Mouse (Mus musculus): ENCODE data around the gene Sdf4. TPM values are rescaled to one million over a fixed set of nuclear protein-coding genes. Genes with fewer than 3 reads are reported as not detected.
A peak's percentile ranks its signal among the peaks of the same experiment; 100 is the strongest.

Gene Sdf4
- polyA plus RNA-seq, 1 experiment from 2014 or later = 125 TPM

GRCm38 (mm10) chr4:155991908-155992230, 803 bp upstream of the Sdf4 start:
- peak overlapping the region; percentile 99 for H3K4me2 ChIP-seq (ENCODE audit: low read length)
- no peaks in the 10 kb centered on the region for H3K9me3 ChIP-seq (ENCODE audit: control insufficient read depth, low read length)
- peak overlapping the region; percentile 81 for H3K9ac ChIP-seq (replicated peaks; ENCODE audit: low read depth, low read length)
- H3K36me3 ChIP-seq (ENCODE audit: control insufficient read depth, insufficient read depth) = no peaks in the 10 kb centered on the region
- WGBS = 29% methylated on average over 37 of the region's 37 CpGs
- peak overlapping the region; percentile 95 for H3K27ac ChIP-seq (ENCODE audit: low read length)
- ATAC-seq = peak; percentile 2; the same call in 1 of the 2 replicates
- H3K27me3 ChIP-seq (replicated peaks; ENCODE audit: control insufficient read depth, insufficient read depth, low read length) = no peaks in the 10 kb centered on the region
- peak overlapping the region; percentile 74 for H3K4me3 ChIP-seq (replicated peaks; ENCODE audit: low read length)
- H3K4me1 ChIP-seq (replicated peaks; ENCODE audit: control insufficient read depth, insufficient read depth, low read length) = peaks cover 22% of the 10 kb centered on the region

DNA sequence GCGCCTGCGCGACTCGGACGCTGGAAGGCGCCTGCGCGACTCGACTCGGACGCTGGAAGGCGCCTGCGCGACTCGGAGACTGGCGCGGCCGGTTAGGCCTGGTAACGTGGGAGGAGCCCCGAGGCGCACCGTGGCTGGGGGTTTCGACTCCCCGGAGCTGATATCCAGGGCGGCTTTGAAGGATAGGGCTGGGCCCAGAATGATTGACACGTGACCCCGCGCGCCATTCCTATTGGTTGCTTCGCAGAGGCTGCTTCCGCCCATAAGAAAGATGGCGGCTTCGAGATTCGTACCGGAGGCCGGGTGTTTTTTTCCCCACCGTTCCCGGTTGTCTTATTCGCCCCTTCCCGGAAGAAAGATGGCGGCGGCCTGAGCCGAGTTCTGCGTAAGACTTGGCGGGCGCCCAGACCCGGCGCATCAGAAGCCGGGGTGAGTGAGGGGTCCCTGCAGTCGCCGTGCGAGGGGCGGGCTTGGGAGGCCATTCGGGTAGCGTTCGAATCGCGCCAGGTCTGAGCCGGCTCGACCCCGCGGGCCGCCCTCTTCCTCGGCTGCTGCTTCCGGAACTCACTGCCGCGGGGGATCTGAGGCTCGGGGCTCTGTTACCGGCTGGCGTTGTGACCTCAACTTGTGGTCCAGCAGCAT, 355 bp downstream of the Sdf4 start:
- H3K9me3 ChIP-seq (ENCODE audit: control insufficient read depth, low read length) = no peaks in the 10 kb centered on the region
- peak overlapping the region; percentile 81 for H3K9ac ChIP-seq (replicated peaks; ENCODE audit: low read depth, low read length)
- peak; percentile 86 for ATAC-seq
- H3K4me2 ChIP-seq (ENCODE audit: low read length) = peak overlapping the region; percentile 68
- peak overlapping the region; percentile 61 for H3K4me3 ChIP-seq (replicated peaks; ENCODE audit: low read length)
- no peaks in the 10 kb centered on the region for H3K36me3 ChIP-seq (ENCODE audit: control insufficient read depth, insufficient read depth)
- peak overlapping the region; percentile 96 for H3K27ac ChIP-seq (ENCODE audit: low read length)
- under 1% methylated on average over 70 of the region's 70 CpGs for WGBS
- peaks cover 22% of the 10 kb centered on the region for H3K4me1 ChIP-seq (replicated peaks; ENCODE audit: control insufficient read depth, insufficient read depth, low read length)
- no peaks in the 10 kb centered on the region for H3K27me3 ChIP-seq (replicated peaks; ENCODE audit: control insufficient read depth, insufficient read depth, low read length)

GRCm38 (mm10) chr4:155993606-155994005, 934 bp downstream of the Sdf4 start:
- Histone ChIP-seq H3K4me1 (replicated peaks; ENCODE audit: control insufficient read depth, insufficient read depth, low read length) (peaks cover 22% of the 10 kb centered on the region), H3K36me3 (ENCODE audit: control insufficient read depth, insufficient read depth) (no peaks in the 10 kb centered on the region), H3K27ac (ENCODE audit: low read length) (peak overlapping the region; percentile 96), H3K27me3 (replicated peaks; ENCODE audit: control insufficient read depth, insufficient read depth, low read length) (no peaks in the 10 kb centered on the region), H3K4me3 (replicated peaks; ENCODE audit: low read length) (peak overlapping the region; percentile 61), H3K4me2 (ENCODE audit: low read length) (peak overlapping the region; percentile 68), H3K9me3 (ENCODE audit: control insufficient read depth, low read length) (no peaks in the 10 kb centered on the region), H3K9ac (replicated peaks; ENCODE audit: low read depth, low read length) (peak overlapping the region; percentile 81)
- no peak for ATAC-seq
- WGBS = 4% methylated on average over 15 of the region's 15 CpGs

GRCm38 (mm10) chr4:156004109-156004508, 11.4 kb downstream of the Sdf4 start:
- ATAC-seq = no peak
- Histone ChIP-seq H3K9ac (replicated peaks; ENCODE audit: low read depth, low read length) (no peak overlapping the region), H3K27me3 (replicated peaks; ENCODE audit: control insufficient read depth, insufficient read depth, low read length) (no peaks in the 10 kb centered on the region), H3K36me3 (ENCODE audit: control insufficient read depth, insufficient read depth) (peaks cover 60% of the 10 kb centered on the region), H3K4me2 (ENCODE audit: low read length) (no peak overlapping the region), H3K4me3 (replicated peaks; ENCODE audit: low read length) (no peak overlapping the region), H3K27ac (ENCODE audit: low read length) (no peak overlapping the region), H3K4me1 (replicated peaks; ENCODE audit: control insufficient read depth, insufficient read depth, low read length) (no peaks in the 10 kb centered on the region), H3K9me3 (ENCODE audit: control insufficient read depth, low read length) (no peaks in the 10 kb centered on the region)
- WGBS = 95% methylated on average over 3 of the region's 3 CpGs

- H3K4me3 ChIP-seq (replicated peaks; ENCODE audit: low read length) = no peak overlapping the region
- ATAC-seq = no peak
- 95% methylated on average over 4 of the region's 4 CpGs for WGBS
- H3K9ac ChIP-seq (replicated peaks; ENCODE audit: low read depth, low read length) = no peak overlapping the region
- H3K4me2 ChIP-seq (ENCODE audit: low read length) = no peak overlapping the region
- H3K36me3 ChIP-seq (ENCODE audit: control insufficient read depth, insufficient read depth) = peaks cover 52% of the 10 kb centered on the region
- H3K4me1 ChIP-seq (replicated peaks; ENCODE audit: control insufficient read depth, insufficient read depth, low read length) = no peaks in the 10 kb centered on the region
- no peaks in the 10 kb centered on the region for H3K27me3 ChIP-seq (replicated peaks; ENCODE audit: control insufficient read depth, insufficient read depth, low read length)
- no peak overlapping the region for H3K27ac ChIP-seq (ENCODE audit: low read length)
- H3K9me3 ChIP-seq (ENCODE audit: control insufficient read depth, low read length) = no peaks in the 10 kb centered on the region
These were observed 15.7 kb downstream of the Sdf4 start for GRCm38 (mm10) chr4:156008369-156008768.

- peaks cover 23% of the 10 kb centered on the region for H3K36me3 ChIP-seq (ENCODE audit: control insufficient read depth, insufficient read depth)
- H3K27ac ChIP-seq (ENCODE audit: low read length) = no peak within 1 kb of the TSS
- H3K27me3 ChIP-seq (replicated peaks; ENCODE audit: control insufficient read depth, insufficient read depth, low read length) = no peaks in the 10 kb centered on the region
- no peak within 1 kb of the TSS for H3K4me3 ChIP-seq (replicated peaks; ENCODE audit: low read length)
- ATAC-seq = no peak
- no peak within 1 kb of the TSS for H3K4me2 ChIP-seq (ENCODE audit: low read length)
- H3K4me1 ChIP-seq (replicated peaks; ENCODE audit: control insufficient read depth, insufficient read depth, low read length) = no peaks in the 10 kb centered on the region
- H3K9me3 ChIP-seq (ENCODE audit: control insufficient read depth, low read length) = no peaks in the 10 kb centered on the region
- WGBS = 86% methylated on average over 8 of the region's 8 CpGs
- no peak within 1 kb of the TSS for H3K9ac ChIP-seq (replicated peaks; ENCODE audit: low read depth, low read length)
These were observed 21.0 kb downstream of the Sdf4 start, which contains the start of gene Tnfrsf4 for GRCm38 (mm10) chr4:156013637-156014036. Gene Tnfrsf4, plus strand, starts transcription at chr4:156013843.

DNA sequence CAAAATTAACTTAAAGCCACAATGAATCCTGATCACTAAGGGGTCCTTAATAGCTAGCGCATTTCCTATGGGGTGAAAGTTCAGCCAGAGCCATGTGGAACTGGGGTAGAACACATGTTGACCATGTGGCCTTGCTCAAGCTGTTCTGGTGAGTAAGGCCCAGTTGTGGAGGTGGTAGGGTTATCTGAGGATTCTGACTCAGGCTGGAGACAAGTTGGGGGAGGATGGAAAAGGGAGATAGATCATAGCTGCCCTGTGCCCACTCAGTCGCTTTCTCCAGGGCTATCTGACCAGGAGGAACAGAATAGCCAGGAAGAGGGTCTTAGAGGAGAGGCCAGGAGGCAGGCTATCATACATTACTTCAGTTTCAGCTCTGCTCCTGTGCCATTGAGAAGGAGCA, 21.8 kb downstream of the Sdf4 start:
- no peak for ATAC-seq
- Histone ChIP-seq H3K27ac (ENCODE audit: low read length) (no peak overlapping the region), H3K36me3 (ENCODE audit: control insufficient read depth, insufficient read depth) (peaks cover 15% of the 10 kb centered on the region), H3K4me3 (replicated peaks; ENCODE audit: low read length) (no peak overlapping the region), H3K4me2 (ENCODE audit: low read length) (no peak overlapping the region), H3K9ac (replicated peaks; ENCODE audit: low read depth, low read length) (no peak overlapping the region), H3K9me3 (ENCODE audit: control insufficient read depth, low read length) (no peaks in the 10 kb centered on the region), H3K27me3 (replicated peaks; ENCODE audit: control insufficient read depth, insufficient read depth, low read length) (no peaks in the 10 kb centered on the region), H3K4me1 (replicated peaks; ENCODE audit: control insufficient read depth, insufficient read depth, low read length) (no peaks in the 10 kb centered on the region)
- 85% methylated on average over 2 of the region's 2 CpGs for WGBS

DNA sequence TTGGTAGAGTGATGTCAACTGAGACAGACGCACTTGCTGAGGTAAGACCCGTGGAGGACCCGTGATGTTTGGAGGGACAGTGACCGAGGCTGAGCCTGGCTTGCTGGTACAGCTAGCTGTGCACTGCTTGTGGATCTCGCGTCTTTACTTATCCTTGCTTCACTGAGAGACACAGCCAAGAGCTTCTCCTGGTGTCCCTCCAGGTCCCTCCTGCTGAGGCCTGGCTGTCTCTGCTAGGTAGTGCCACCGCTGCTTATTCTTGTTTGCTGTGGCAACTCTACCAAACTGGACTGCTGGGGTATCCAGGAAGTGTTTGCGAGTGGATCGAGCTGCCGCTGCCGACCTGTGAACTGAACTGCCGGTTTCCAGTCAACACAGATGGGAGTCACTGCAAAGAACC, 27.1 kb downstream of the Sdf4 start:
- Histone ChIP-seq H3K36me3 (ENCODE audit: control insufficient read depth, insufficient read depth) (no peaks in the 10 kb centered on the region), H3K9me3 (ENCODE audit: control insufficient read depth, low read length) (no peaks in the 10 kb centered on the region), H3K27me3 (replicated peaks; ENCODE audit: control insufficient read depth, insufficient read depth, low read length) (no peaks in the 10 kb centered on the region), H3K9ac (replicated peaks; ENCODE audit: low read depth, low read length) (no peak overlapping the region), H3K4me3 (replicated peaks; ENCODE audit: low read length) (no peak overlapping the region), H3K27ac (ENCODE audit: low read length) (no peak overlapping the region), H3K4me2 (ENCODE audit: low read length) (no peak overlapping the region), H3K4me1 (replicated peaks; ENCODE audit: control insufficient read depth, insufficient read depth, low read length) (no peaks in the 10 kb centered on the region)
- 91% methylated on average over 12 of the region's 12 CpGs for WGBS
- ATAC-seq = no peak

DNA sequence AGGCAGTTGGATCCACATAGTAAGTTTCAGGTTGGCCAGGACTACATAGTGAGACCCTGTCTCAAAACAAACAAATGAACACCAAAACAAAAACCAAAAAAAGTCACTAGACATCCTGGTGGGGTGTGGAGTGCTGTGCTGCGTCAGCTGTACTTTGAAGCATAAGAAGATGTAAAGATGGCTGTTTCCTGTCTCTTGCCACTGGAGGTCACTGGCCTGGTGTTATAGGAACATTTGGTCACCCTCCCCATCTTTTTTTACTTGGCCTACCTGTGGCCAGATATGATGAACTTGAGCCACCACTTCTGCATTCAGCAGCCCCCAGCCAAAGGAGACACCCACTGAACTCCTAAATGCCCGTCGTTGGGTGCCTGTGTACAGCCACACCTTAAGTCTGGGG, 28.7 kb downstream of the Sdf4 start:
- Histone ChIP-seq H3K9ac (replicated peaks; ENCODE audit: low read depth, low read length) (no peak overlapping the region), H3K4me3 (replicated peaks; ENCODE audit: low read length) (no peak overlapping the region), H3K36me3 (ENCODE audit: control insufficient read depth, insufficient read depth) (no peaks in the 10 kb centered on the region), H3K9me3 (ENCODE audit: control insufficient read depth, low read length) (no peaks in the 10 kb centered on the region), H3K4me2 (ENCODE audit: low read length) (no peak overlapping the region), H3K27ac (ENCODE audit: low read length) (no peak overlapping the region), H3K27me3 (replicated peaks; ENCODE audit: control insufficient read depth, insufficient read depth, low read length) (no peaks in the 10 kb centered on the region), H3K4me1 (replicated peaks; ENCODE audit: control insufficient read depth, insufficient read depth, low read length) (no peaks in the 10 kb centered on the region)
- no peak for ATAC-seq
- 89% methylated on average over 3 of the region's 3 CpGs for WGBS

DNA sequence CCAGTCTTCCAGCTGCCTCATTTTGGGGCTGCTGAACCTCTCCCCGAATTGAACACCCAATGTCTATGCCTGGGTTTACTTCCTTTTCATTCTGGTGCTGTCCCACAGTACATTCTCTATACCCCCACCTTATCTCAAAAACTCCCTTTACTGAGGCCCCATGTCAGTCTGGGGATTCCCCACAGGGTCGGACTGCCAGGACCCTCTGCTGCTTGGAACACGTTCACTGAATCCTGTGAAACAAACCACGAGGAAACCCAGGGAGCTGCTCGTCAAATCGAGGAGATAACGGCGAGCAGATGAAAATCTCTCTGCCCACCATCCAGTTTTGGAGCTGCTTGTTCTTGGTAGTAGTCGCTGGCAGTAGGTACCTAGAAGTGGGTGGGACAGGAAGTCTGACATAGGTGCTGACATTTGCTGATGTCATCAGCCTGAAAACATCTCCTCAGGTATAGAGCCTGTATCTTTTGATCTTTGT, 29.3 kb downstream of the Sdf4 start:
- H3K4me1 ChIP-seq (replicated peaks; ENCODE audit: control insufficient read depth, insufficient read depth, low read length) = no peaks in the 10 kb centered on the region
- ATAC-seq = no peak
- WGBS = 85% methylated on average over 9 of the region's 9 CpGs

More for the DNA sequence above, 29.3 kb downstream of the Sdf4 start:
- Histone ChIP-seq H3K4me3 (replicated peaks; ENCODE audit: low read length) (no peak overlapping the region), H3K27me3 (replicated peaks; ENCODE audit: control insufficient read depth, insufficient read depth, low read length) (no peaks in the 10 kb centered on the region), H3K9me3 (ENCODE audit: control insufficient read depth, low read length) (no peaks in the 10 kb centered on the region), H3K9ac (replicated peaks; ENCODE audit: low read depth, low read length) (no peak overlapping the region), H3K4me2 (ENCODE audit: low read length) (no peak overlapping the region), H3K36me3 (ENCODE audit: control insufficient read depth, insufficient read depth) (no peaks in the 10 kb centered on the region), H3K27ac (ENCODE audit: low read length) (no peak overlapping the region)

Data from forebrain, embryonic 16.5 days (tissue).